Mouse (Mus musculus): ENCODE results near the gene S100a5.

Gene S100a5

GRCm38 (mm10) chr3:90600458-90601195, 7.7 kb upstream of the S100a5 start:
- no peak for DNase-seq

DNA sequence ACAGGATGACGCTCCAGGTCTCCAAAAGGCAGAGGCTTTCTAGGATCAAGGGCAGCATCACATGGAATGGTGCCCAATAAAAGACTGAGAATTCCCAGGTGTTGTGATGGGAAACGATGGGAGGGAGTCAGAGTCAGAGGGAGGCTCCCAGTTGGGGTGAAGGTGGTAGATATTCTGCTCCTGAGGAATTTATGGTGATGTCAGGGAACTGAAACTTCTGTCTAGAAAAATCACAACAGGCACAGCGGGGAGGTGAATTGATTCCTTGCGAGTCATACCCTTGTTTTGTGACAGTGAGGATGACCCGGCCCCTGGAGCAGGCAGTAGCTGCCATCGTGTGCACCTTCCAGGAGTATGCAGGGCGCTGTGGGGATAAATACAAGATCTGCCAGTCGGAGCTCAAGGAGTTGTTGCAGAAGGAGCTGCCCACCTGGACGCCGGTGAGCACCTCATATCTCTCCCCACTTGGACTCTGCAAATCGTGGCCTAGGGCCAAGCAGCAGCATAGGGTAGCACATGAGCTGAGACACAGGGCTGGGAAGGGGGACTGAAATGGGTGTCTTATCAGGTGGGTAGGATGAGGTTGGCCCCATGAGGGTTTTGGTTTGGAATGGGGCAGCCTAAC, 6.7 kb upstream of the S100a5 start, which contains the start of gene Gm42674:
Gene Gm42674 (plus strand): TSS at position 419 of the 625 bp plus-strand sequence.
- no peak for DNase-seq

DNA sequence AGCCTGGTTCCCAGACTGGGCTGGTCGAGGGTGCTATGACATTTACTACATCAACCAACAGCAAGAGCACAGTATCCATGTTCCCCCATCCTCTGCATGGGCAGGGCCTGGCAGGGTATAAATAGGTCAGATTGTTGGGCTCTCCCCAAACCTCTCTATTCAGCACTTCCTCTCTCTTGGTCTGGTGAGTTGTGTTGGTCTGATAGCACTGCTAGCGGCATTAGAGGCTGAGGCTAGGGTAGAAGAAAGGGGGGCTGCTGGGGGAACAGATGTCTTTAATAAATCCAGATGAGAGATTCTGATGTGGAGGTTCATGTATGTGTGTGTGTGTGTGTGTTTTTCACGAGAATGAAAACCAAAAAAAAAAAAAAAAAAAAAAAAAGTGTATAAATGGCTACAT, 4.7 kb upstream of the S100a5 start, which contains the start of gene S100a4:
Gene S100a4 (plus strand): TSS at position 149 of the 400 bp plus-strand sequence.
- DNase-seq = no peak

- peak; percentile 9 to 24 for DNase-seq
Measured at GRCm38 (mm10) chr3:90604416-90604815, 3.9 kb upstream of the S100a5 start.

DNA sequence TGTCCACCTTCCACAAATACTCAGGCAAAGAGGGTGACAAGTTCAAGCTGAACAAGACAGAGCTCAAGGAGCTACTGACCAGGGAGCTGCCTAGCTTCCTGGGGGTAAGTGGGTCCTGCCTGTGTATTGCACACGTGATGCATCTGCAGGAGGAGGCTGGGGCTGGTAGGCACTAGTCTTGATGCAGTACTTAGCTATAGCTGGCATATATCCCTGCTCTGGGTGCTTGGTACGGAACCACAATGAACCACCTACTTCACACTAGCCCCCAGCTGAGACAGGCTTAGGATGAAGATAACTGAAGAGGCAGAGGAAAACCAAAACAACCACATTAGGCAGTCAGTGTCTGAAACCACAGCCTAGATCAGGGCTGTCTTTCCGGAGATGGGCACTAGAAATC, 3.3 kb upstream of the S100a5 start:
- no peak for DNase-seq

DNA sequence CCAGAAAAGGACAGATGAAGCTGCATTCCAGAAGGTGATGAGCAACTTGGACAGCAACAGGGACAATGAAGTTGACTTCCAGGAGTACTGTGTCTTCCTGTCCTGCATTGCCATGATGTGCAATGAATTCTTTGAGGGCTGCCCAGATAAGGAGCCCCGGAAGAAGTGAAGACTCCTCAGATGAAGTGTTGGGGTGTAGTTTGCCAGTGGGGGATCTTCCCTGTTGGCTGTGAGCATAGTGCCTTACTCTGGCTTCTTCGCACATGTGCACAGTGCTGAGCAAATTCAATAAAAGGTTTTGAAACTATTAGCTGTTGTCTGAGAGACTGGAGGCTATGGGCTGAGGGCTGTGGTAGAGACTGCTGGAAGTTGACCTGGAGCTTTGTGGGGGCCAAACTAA, 2.6 kb upstream of the S100a5 start:
- DNase-seq = no peak

GRCm38 (mm10) chr3:90606185-90606584, 2.1 kb upstream of the S100a5 start:
- DNase-seq = no peak

DNA sequence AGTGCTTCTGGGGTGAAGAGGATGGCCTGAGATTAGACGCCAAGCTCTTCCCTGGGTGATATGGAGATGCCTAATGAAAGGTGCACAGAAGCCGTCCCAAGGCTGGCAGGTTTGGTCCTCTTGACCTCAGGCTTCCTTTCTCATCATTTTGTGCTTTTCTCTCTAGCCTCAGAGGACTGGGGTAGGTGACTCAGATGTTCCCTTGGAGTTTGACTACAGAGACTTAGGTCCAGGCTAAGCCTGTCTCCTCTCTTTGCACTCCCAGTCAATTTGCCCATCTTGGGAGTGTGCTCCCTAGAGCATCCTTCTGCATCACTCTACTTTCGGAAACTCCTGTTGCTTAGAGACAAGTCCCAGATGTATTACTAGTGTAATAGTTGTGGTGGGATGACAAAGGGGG, 962 bp upstream of the S100a5 start:
- DNase-seq = no peak

DNA sequence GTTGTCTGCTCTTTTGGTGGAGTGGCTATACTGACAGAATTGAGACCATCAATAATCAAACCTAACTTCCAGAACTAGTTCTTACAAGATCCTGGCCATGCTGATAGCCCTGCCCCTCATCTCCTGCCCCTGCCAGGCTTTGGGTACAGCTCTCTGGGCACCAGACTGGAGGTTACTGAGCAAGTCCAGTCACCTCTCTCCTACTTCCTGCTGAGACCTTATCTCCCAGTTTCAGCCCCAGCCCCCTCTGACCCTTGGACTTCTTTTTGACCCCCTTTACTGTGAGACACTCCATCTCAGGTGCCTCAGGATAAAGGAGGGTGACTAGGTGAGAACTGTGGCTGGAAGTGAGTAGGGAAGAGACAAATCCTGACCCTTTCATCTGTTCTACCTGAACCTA, 779 bp downstream of the S100a5 start:
- DNase-seq = no peak

- DNase-seq = no peak
Measured at GRCm38 (mm10) chr3:90611494-90611893, 3.2 kb downstream of the S100a5 start.

GRCm38 (mm10) chr3:90612061-90612460, 3.7 kb downstream of the S100a5 start:
- DNase-seq = no peak

DNA sequence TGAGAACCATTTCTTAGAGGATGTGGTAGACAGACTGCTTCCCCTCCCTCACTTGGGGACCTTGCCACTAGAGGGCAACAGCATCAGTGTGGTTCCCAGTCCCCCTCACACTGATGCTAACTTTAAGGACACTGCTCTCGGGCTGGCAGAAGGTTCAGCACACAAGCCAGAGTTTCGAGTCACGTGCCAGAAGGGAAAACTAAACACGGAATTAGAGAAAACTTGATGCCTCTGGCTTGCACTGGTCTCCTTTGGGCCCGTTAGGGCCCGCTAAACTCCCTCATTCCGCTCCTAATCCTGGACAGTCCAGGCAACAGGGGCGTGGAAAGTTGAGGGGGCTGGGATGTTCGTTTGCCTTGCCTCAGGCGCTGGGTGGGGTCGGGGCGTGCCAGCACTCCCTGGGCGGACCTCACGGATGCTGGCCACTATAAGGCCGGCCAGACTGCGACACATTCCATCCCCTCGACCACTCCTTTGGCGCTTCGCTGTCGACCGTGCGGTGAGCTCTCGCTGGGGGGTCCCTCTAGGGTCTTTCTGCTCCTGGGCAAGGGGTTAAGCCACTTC, 4.5 kb downstream of the S100a5 start, which contains the start of gene S100a6:
Gene S100a6 (plus strand): TSS at position 155 of the 564 bp plus-strand sequence.
- peak; percentile 48 to 61 for DNase-seq

DNA sequence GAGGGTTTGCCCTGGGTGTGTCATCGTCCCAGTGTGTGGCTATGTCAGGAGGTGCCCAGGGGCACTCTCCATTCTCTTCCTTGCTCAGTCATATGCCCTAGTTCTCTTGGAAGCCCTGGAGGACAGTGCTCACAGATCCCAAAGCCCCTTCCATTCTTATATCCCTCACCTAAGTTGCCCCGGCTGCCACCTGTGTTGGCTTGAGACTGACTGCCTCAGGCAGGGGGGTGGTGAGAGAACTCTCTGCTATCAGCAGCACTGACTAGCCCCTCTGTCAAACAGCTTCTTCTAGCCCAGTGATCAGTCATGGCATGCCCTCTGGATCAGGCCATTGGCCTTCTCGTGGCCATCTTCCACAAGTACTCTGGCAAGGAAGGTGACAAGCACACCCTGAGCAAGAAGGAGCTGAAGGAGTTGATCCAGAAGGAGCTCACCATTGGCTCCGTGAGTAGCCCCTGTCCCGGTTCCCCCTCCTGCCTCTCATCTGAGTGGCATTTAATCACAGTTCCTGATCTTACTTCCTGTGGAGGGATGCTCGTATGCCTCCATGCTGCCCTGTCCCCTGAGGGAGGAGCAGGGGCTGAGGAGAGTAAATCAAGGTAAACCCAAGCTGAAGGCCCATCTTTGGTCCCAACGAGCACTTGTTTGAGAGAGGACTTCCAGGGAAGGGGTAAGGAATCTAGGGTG, 5.3 kb downstream of the S100a5 start:
- DNase-seq = no peak

DNA sequence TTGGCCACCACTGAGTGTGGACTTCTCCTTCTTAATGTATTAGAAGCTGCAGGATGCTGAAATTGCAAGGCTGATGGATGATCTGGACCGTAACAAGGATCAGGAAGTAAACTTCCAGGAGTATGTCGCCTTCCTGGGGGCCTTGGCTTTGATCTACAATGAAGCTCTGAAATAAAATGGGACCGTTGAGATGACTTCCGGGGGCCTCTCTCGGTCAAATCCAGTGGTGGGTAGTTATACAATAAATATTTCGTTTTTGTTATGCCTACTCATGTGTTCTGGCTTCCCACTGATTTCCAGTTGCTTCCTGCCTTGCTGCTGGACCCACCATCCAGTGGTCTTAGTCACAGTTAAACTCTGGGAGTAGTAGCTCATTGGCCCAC, 5.8 kb downstream of the S100a5 start:
- DNase-seq = no peak

DNA sequence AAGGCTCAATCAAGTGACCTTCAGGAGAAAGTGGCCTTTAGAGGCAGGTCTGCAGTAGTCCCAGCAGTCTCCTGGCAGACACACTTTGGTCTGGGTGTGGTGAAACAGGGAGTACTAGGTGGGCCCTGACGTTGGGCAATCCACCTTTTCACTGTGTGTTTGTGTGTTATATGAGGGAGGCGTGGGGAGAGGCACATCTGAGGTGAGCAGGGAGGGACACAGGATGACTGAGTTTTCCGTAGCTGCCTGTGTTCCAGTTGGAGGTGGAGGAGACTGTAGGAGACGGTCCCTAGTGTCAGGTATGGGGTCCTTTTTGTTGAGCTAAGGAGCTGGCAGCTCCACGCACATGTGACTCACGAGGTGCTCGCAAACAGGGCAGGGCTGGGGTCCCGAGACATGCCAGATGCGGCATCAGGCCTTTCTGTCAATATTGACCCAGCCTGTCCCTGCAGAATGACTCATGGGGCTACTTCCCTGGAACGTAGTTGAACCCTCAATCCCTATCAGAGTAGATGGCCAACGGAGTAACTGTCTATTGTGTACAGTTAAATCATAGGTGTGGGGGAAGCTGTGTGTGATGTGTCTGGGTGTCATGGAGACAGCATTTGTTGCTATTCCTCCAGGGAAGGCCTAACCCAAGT, 6.4 kb downstream of the S100a5 start:
- no peak for DNase-seq

- DNase-seq = peak; percentile 41 to 65
Measured at GRCm38 (mm10) chr3:90615415-90615814, 7.1 kb downstream of the S100a5 start.

DNA sequence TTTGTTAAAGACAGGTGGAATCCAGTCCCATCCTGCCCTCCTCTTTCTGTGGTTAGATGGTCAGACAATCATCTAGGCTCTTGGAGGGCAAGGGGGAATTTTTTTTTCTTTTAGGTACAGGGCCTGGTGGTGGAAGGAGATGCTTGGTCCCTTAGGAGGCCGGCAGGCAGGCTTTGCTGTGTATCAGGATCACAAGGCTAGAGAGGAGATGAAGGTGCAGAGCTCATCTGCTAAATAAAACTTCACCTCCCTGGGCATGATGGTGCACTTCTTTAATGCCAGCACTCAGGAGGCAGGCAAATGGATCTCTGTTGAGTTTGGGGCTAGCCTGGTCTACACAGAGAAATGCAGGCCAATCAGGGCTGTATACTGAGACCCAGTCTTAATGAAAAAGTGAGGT, 7.6 kb downstream of the S100a5 start:
- DNase-seq = no peak

- no peak for DNase-seq
Measured at GRCm38 (mm10) chr3:90617586-90617985, 9.3 kb downstream of the S100a5 start.

DNA sequence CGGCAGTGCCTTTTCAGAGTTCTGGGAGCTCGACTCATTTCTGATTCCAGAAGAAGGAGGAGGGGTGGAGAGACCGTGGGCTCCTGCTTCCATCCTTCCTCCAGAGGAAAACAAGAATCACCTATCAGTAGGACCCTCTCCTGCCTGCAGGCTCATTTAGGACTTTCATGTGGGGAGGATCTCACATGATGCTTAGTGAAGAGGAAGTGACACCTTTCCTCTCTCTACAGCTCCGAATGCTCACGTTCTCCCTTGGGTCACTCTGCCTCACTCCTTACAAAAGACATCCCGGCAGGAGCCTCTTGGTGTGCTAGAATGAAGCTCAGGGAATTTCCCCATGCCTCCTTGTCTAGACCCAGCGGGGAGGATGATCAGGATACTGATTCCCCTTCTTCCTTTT, 13.2 kb downstream of the S100a5 start:
- DNase-seq = no peak

- peak; percentile 10 to 35 for DNase-seq
Measured at GRCm38 (mm10) chr3:90623435-90624071, 15.2 kb downstream of the S100a5 start.

- DNase-seq = no peak
Measured at GRCm38 (mm10) chr3:90625496-90625895, 17.2 kb downstream of the S100a5 start.

DNA sequence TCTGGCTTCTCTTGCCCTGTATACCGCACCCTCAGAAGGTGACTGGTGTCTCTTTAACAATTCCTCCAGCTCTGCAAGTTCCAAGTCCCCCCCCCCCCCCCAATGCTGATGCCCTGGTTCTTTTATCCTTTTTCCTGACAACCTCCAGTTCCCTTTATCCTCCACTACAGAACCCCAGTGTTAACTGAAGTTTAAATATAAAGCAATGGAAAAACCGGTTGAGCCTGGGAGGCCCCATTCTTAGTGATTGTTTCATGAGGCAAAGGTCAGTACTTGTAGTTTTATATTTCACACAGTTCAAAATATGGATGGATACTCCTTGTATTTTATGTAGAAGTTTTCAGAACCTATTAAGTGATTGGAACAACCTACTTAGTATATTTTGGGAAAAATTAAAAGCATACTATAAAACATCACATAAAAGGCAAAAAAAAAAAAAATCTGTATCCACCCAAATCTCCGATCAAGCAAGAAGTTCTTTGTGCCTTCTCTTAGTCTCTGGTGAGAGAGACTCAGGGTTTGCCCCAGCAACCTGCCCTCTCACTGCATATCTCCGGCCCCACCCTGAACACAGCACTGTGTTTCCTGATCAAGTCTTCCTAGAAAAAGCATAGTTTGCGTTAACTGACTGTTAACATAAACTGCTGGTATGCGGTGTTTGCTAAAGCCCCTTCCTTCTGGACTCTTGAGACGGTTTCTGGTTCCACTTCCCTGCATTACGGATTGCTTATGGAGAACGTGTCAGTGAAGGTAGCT, 18.1 kb downstream of the S100a5 start:
- no peak for DNase-seq
